Mouse (Mus musculus): ENCODE measurements around the gene Qrich1. TPM values are rescaled to one million over a fixed set of nuclear protein-coding genes. Genes with fewer than 3 reads are reported as not detected.

Gene Qrich1
- total RNA-seq, 2 experiments from 2014 or later: 121 to 129 TPM

DNA sequence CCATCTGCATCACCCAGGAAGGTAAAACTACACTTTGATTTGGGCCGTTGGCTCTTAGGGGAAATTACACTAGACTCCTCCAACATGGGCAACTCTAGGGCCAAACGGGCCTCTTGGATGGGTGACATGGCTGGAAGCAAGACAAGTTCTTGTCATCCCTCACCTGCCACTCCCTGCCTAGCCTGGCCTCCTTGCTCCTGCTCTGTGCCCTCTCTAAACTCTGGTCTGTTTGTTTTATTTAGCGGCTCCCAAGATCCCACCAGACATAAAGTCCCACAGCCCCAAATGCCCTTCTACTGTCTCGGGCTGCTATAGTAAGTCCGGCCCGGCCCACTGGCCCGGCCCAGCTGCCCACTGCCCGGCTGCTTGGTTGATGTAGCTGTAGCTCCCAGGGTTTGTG is 47.1 kb downstream of the Qrich1 start:
- no peak for DNase-seq (ENCODE audit: low spot score in 2 of 2)

DNA sequence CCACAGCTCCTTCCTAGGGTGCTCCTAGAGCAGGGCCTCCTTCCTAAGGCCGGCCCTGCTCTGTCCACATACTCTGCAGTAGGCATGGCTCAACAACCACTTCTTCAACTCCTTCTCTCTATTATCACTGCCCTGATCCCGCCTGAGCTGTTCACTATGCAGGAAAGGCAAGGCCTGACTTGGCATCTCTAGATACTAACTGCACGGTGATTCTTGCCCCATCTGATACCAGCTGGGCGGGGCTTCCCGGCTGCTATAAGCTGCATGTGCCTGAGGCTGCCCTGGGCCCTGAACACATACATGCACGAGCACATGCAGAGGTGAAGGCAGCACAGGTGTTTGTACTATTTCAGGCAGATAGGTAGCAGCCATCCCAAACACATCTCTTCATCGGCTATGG is 47.5 kb downstream of the Qrich1 start:
- no peak for DNase-seq (ENCODE audit: low spot score in 2 of 2)

GRCm38 (mm10) chr9:108565881-108566814 is 49.5 kb downstream of the Qrich1 start:
- DNase-seq (ENCODE audit: low spot score in 2 of 2): peak in 1 of 2 experiments; percentile 17

- DNase-seq (ENCODE audit: low spot score in 2 of 2): peak; percentile 98 to 99
These were observed 50.5 kb downstream of the Qrich1 start, which contains the start of gene Ndufaf3 for GRCm38 (mm10) chr9:108566815-108567776. Gene Ndufaf3 (minus strand): TSS chr9:108567434.

DNA sequence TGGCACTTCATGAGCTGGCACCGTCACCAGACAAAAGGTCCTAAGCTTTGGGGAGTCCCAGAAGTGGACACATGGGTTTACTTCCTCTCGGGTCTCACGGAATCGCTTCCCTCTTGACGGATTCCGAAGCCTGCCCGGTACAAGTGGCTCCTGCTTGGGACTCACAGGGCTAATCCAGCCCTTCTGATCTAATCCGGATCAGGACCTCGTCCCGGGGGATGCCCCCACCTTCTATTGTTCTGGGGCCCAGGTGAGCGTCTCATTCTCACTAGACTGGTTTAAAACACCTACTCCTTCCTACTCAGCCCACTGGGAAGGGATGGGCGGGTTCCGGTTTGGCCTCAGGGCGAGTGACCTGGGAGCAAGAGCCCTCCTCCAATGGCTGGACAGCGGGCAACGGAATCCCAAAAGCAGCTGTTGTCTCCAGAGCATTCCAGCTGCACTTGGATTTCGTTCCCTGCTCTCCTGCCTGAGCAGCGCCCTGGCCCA is 51.4 kb downstream of the Qrich1 start:
- DNase-seq (ENCODE audit: low spot score in 2 of 2): no peak

- DNase-seq (ENCODE audit: low spot score in 2 of 2): peak in 1 of 2 experiments; percentile 15
These were observed 51.9 kb downstream of the Qrich1 start for GRCm38 (mm10) chr9:108568511-108568921.

- peak; percentile 76 to 85 for DNase-seq (ENCODE audit: low spot score in 2 of 2)
These were observed 53.0 kb downstream of the Qrich1 start, which contains the start of gene Dalrd3 for GRCm38 (mm10) chr9:108569381-108570206. Gene Dalrd3 (plus strand): TSS chr9:108569886.

DNA sequence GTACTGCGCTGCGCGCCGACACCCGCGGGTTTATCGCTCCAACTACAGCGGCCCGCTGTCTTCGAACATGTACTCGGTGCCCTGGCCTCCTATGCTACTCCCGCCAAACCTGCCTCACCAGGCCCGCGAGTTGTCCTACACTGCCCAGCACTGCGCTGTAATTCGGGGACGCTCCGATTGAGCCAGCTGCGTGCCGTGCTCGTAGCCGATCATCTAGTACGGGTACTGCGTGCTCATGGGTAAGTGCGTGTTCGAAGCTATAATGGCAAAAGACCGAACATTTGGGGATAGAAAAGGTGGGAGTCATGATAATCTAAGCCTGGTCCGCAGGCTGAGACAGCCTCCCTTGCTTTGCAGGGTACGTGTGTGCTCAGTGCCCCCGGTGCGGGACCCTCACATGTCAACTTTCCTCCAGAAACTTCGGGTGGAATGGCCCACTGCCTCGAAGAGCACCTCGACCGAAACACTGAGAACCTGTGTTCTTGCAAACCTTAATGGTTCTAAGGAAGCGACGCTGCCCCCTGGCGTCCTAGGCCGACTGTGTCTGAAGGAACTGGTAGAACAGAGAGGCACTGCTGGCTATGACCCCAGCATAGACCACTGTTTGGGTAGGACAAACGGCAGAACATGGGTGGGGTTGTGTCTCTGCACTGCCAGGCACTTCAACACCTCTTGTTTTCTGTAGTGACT is 53.7 kb downstream of the Qrich1 start:
- peak; percentile 75 to 77 for DNase-seq (ENCODE audit: low spot score in 2 of 2)

DNA sequence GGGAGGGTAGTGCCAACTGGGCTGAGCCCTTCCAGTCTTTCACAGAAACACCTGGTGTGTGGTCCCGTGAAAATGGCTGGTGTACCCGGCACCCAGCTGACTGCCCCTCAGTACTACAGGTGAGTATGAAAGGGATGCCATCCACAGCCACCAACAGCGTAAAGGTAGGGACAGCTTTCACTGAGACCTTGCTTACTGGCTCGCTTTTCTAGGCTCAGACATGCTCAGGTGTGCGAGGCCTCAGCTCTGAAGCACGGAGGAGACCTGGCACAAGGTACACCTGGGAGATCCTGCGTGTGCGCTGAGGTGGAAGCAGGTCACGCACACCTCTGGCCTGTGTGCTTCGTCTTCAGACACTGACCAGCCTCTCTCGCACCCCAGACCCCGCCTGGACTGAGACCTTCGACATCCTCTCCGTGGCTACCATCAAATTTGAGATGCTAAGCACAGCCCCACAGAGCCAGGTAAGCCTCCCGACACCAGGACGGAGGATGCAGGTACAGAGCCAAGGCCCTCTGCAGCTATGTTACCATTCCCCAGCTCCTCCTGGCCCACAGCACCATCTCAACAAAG is 54.9 kb downstream of the Qrich1 start:
- no peak for DNase-seq (ENCODE audit: low spot score in 2 of 2)

DNA sequence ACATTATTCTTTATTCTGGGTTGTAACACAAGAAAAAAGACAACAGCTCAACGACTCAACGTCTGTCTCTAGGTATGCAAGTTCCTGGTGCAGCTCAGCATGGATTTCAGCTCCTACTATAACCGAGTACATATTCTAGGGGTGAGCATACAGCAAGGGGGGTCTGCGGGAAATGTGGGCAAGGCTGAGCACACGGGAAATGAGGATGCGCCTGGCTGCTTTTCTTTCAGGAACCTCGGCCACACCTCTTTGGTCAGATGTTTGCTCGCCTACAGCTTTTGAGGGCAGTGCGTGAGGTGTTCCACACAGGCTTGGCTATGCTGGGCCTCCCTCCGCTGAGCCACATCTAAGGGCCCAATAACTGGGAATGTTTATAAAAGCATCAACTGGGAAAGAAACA is 55.7 kb downstream of the Qrich1 start:
- DNase-seq (ENCODE audit: low spot score in 2 of 2): no peak

GRCm38 (mm10) chr9:108573774-108574690 is 57.4 kb downstream of the Qrich1 start:
- peak; percentile 67 to 71 for DNase-seq (ENCODE audit: low spot score in 2 of 2)

GRCm38 (mm10) chr9:108574921-108575320 is 58.3 kb downstream of the Qrich1 start:
- peak; percentile 11 to 18 for DNase-seq (ENCODE audit: low spot score in 2 of 2)

GRCm38 (mm10) chr9:108575321-108576297 is 59.0 kb downstream of the Qrich1 start:
- DNase-seq (ENCODE audit: low spot score in 2 of 2): peak; percentile 20 to 21

GRCm38 (mm10) chr9:108577025-108577424 is 60.4 kb downstream of the Qrich1 start:
- peak in 1 of 2 experiments; percentile 17 for DNase-seq (ENCODE audit: low spot score in 2 of 2)

DNA sequence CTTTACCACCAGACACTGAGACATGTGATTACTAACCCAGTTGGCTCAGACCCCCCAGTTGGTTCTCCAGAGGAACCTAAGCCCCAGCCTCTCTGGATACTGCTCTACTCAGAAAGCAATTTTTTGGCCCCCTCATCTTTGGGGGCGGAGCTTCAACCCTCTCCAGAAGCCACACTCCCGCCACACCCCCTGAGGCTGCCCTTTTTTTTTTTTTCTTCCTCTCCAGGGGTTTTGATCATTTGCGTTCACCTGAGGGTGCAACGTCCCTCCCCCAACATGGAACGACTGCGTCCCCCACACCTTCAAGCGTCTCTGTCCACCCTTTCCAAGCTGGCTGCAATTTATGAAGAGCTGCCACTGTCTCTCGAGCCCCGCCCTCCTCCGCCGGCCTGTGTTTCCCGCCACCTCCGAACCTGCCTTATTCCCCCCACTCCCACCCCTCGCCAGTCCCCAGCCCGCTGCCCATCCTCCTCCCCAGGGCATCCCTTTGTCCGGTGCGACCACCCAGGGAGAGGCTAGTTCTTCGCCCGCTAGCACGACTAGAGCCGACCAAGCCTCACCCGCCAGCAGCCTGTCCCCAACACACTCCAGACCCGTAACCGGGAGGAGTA is 61.4 kb downstream of the Qrich1 start:
- peak; percentile 56 to 71 for DNase-seq (ENCODE audit: low spot score in 2 of 2)

GRCm38 (mm10) chr9:108578545-108579343 is 62.1 kb downstream of the Qrich1 start, which contains the start of gene Wdr6:
Gene Wdr6 (minus strand): TSS chr9:108578739.
- peak; percentile 92 to 93 for DNase-seq (ENCODE audit: low spot score in 2 of 2)

Measured in layer of hippocampus, postnatal 10 days (tissue).